22 mouse cellular contexts compared by ENCODE assay signal in the genomic region with DNA sequence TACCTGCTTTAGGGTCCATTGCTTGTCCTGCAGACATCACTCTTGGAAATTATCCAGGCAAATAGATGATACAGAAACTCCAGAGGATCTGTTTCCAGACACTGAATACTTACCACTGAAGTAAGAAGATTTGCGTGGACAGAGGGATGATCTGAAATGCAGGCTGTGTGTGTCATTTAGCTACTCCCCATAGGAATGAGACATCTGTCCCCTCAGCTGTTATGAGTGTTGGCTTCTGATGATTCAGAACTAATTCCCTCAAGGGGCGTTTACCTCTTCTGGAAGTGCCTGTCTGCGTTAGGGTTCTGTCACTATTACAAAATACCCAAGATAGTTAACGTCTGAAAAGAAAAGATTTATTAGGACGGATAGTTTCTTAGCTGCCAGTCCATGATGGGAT.
"Had no signal": no experiment of that assay in that cellular context is flagged by ENCODE, and none has a peak within 500 bp of the region (broad histone marks: within the 10 kb centered on the region; RNA-seq: fewer than 3 reads in every experiment).

No protein-coding gene starts in this region.

- H3K9ac ChIP-seq: limb, embryonic 12.5 days; liver, embryonic 12.5 days; liver, embryonic 15.5 days; lung, embryonic 15.5 days had no signal

- DNase-seq: kidney, adult 18-20 months; kidney, postnatal 25 days; layer of hippocampus, postnatal 36 days; liver; lung, adult 18-20 months; lung, postnatal 10 days; lung, postnatal 4 days; midbrain, embryonic 14.5 days; right cerebral cortex, postnatal 14 days; thymus, adult 2 months; thymus, postnatal 14 days; thymus, postnatal 4 days had no signal

- H3K9me3 ChIP-seq: limb, embryonic 12.5 days; liver, embryonic 12.5 days; liver, embryonic 15.5 days; lung, embryonic 15.5 days had no signal

- H3K4me3 ChIP-seq: left cerebral cortex, adult 2 months; limb, embryonic 12.5 days; liver, embryonic 12.5 days; liver, embryonic 15.5 days; lung, embryonic 15.5 days had no signal

- H3K4me2 ChIP-seq: limb, embryonic 12.5 days; liver, embryonic 12.5 days; liver, embryonic 15.5 days; lung, embryonic 15.5 days; midbrain, embryonic 11.5 days had no signal

- ATAC-seq: inflammation-experienced regulatory T-cells, adult 6 months; intestine, embryonic 16.5 days; liver, embryonic 12.5 days had no signal

- H3K27ac ChIP-seq: kidney, postnatal 0 days; left cerebral cortex, adult 2 months; limb, embryonic 12.5 days; liver, embryonic 12.5 days; liver, embryonic 15.5 days; lung, embryonic 15.5 days; stomach, postnatal 0 days had no signal

- H3K36me3 ChIP-seq: limb, embryonic 12.5 days; liver, embryonic 12.5 days; liver, embryonic 15.5 days; lung, embryonic 15.5 days had no signal

- H3K27me3 ChIP-seq: limb, embryonic 12.5 days; liver, embryonic 12.5 days; liver, embryonic 15.5 days; lung, embryonic 15.5 days had no signal

- H3K4me1 ChIP-seq: limb, embryonic 12.5 days; liver, embryonic 12.5 days; liver, embryonic 15.5 days; lung, embryonic 15.5 days had no signal
